Mouse (Mus musculus): ENCODE data around the gene Shank2.

DNA sequence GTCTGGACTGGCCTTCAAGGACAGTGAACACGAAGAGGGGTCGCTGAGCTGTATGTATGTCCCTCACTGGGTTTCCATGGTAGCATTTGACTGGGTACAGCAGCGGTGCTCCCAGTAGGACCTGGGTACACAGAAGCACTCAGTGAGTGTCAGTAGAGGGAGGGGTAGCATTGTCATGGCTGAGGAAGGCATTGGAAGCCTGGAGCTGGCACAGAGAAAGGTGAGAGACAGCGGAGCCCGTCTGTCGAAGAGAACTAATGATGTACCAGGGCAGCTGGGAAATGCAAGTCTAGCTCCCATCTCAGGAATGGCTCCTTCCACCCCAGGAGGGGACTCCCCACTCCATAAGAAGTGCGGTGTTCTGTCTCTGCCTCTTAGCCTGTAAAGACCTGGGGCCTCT lies 256.1 kb downstream of the Shank2 start:
- no peak for TF ChIP-seq CTCF (IDR thresholded peaks at IDR 0.05; ENCODE audit: control insufficient read depth, insufficient read depth, insufficient read length)
- TF ChIP-seq USF1 (IDR thresholded peaks at IDR 0.05; ENCODE audit: low read depth) = no peak
